Mouse (Mus musculus) intestine, embryonic 16.5 days (tissue): ENCODE results near the gene Il12rb1. TPM values are rescaled to one million over a fixed set of nuclear protein-coding genes. Genes with fewer than 3 reads are reported as not detected.

Experiments
- ATAC-seq: fragments of 200-750 bp; cut with Nextera tagmentation; 2 replicates; pipeline ENCODE4 v1.8.0; 2017; ENCODE audit warnings: moderate TSS enrichment, moderate library complexity
- H3K27ac ChIP-seq: fragments of 300-500 bp; sonication (generic); 2 replicates; pipeline ENCODE4 v1.5.1; 2014; ENCODE audit warnings: mild to moderate bottlenecking, low read length
- H3K27me3 ChIP-seq: fragments of 300-500 bp; sonication (generic); replicated peaks from 2 replicates; pipeline ENCODE4 v1.6.1; 2014; ENCODE audit warnings: low read length, control low read depth, mixed read lengths; ENCODE audit not compliant: control insufficient read depth, insufficient read depth
- H3K36me3 ChIP-seq: fragments of 300-500 bp; sonication (generic); 2 replicates; pipeline ENCODE4 v1.6.1; 2014; ENCODE audit warnings: low read length, control low read depth; ENCODE audit not compliant: control insufficient read depth, insufficient read depth
- H3K4me1 ChIP-seq: fragments of 300-500 bp; sonication (generic); 2 replicates; pipeline ENCODE4 v1.6.1; 2014; ENCODE audit warnings: low read length, control low read depth, mixed read lengths; ENCODE audit not compliant: control insufficient read depth, insufficient read depth
- H3K4me2 ChIP-seq: fragments of 300-500 bp; sonication (generic); 2 replicates; pipeline ENCODE4 v1.6.1; 2014; ENCODE audit warnings: low read depth, low read length, control low read depth
- H3K4me3 ChIP-seq: fragments of 300-500 bp; sonication (generic); 2 replicates; pipeline ENCODE4 v1.5.1; 2014; ENCODE audit warnings: mild to moderate bottlenecking, low read length
- H3K9ac ChIP-seq: fragments of 300-500 bp; sonication (generic); 2 replicates; pipeline ENCODE4 v1.6.1; 2014; ENCODE audit warnings: low read depth, low read length
- H3K9me3 ChIP-seq: fragments of 300-500 bp; sonication (generic); 2 replicates; pipeline ENCODE4 v1.6.1; 2016; ENCODE audit warnings: low read length, control low read depth; ENCODE audit not compliant: control insufficient read depth
- WGBS: fragments of 180-500 bp; shearing (Covaris S2); extraction: QIAGEN DNeasy Blood & Tissue Kit; methylation state at CpG from one replicate; pipeline ENCODE4 v1.1.7; 2014; 5-methylcytosine and 5-hydroxymethylcytosine counted together
- polyA plus RNA-seq: library from polyadenylated mRNA; unstranded; fragments of >200 nt; fragmentation: Nextera tagmentation; extraction: Ambion mirVana; gene quantifications from 2 replicates; pipeline ENCODE4 v1.2.1, GENCODE M21; 2015

The Il12rb1 gene
- polyA plus RNA-seq, 1 experiment from 2014 or later, result 0.34 TPM

DNA sequence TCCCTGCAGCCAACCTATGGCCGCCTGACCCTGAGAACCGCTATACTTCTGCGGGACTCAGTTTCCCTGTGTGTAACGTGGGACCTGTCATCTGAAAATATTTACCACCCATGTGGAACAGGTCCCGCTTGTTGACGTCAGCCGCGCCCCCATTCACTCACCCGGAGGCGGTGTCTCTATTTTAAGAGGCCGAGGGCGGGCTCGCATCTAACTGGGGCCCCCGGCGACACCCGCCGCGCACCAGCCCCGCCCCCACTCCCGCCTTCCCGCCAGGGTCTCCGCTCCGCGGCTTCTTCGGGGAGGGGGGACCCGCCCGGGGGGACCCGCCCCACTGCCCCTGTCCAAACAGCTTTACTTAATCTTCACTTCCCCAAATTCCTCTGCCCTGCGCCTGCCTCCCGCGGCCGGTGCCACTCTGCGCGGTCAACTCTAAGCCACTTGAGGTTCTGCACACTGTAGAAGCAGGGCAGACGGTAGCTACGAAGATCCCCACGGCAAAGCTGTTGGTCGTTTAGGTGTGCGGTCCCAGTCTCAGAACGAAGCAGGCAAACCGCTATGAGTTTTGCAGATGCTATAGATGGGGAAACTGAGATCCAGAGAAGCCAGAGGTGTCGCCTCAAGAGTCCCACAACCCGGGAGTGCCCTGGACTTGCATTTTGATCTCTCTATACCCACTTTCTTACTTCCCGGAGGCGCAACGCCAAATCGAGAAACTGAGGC lies 4.3 kb upstream of the Il12rb1 start:
- Histone ChIP-seq H3K36me3 (no peaks in the 10 kb centered on the region), H3K4me2 (peak overlapping the region; percentile 95), H3K27ac (0 out of 2 replicates have a peak overlapping the region, but pooled peaks have one; percentile 23), H3K27me3 (peaks cover 7% of the 10 kb centered on the region), H3K9ac (peak overlapping the region; percentile 65), H3K4me1 (peaks cover 18% of the 10 kb centered on the region), H3K4me3 (peak overlapping the region; percentile 60), H3K9me3 (no peaks in the 10 kb centered on the region)
- 1% methylated on average over 47 of the region's 47 CpGs for WGBS
- ATAC-seq, result no peak

GRCm38 (mm10) chr8:70804481-70805206 lies 3.6 kb upstream of the Il12rb1 start, which contains the start of gene Mast3:
Mast3 (minus strand) TSS chr8:70805054.
- Histone ChIP-seq H3K9me3 (no peaks in the 10 kb centered on the region), H3K4me3 (peak within 1 kb of the TSS; percentile 60), H3K4me2 (peak within 1 kb of the TSS; percentile 95), H3K27me3 (peaks cover 7% of the 10 kb centered on the region), H3K36me3 (no peaks in the 10 kb centered on the region), H3K9ac (peak within 1 kb of the TSS; percentile 65), H3K4me1 (peaks cover 18% of the 10 kb centered on the region), H3K27ac (peak within 1 kb of the TSS; percentile 23; the same call in 1 of the 2 replicates)
- peak; percentile 91 for ATAC-seq
- WGBS, result 1% methylated on average over 43 of the region's 45 CpGs

GRCm38 (mm10) chr8:70806541-70806940 lies 1.7 kb upstream of the Il12rb1 start:
- Histone ChIP-seq H3K4me3 (no peak overlapping the region), H3K4me2 (no peak overlapping the region), H3K27ac (0 out of 2 replicates have a peak overlapping the region, but pooled peaks have one; percentile 6), H3K36me3 (no peaks in the 10 kb centered on the region), H3K9me3 (no peaks in the 10 kb centered on the region), H3K27me3 (peaks cover 7% of the 10 kb centered on the region), H3K4me1 (peaks cover 22% of the 10 kb centered on the region), H3K9ac (no peak overlapping the region)
- ATAC-seq, result no peak
- WGBS, result 79% methylated on average over 4 of the region's 4 CpGs

DNA sequence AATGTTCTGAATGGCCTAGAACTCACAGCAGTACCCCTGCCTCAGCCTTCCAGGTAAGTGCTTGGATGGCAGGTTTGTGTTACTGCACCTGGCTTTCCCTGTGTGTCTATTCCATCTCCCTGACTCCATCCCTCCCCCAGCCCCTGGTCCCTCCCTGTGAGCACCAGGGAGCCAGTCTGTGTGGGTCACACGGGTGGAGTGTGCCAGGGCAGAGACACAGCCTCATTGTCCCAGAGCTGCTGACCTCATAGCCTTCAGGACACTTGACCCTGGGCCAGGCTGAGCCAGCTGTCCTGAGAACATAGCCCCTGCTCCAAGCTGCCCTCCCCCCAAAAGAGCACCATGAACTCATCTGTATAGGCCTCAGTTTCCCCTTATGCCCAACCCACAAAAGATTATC lies 945 bp upstream of the Il12rb1 start:
- peaks cover 22% of the 10 kb centered on the region for H3K4me1 ChIP-seq
- ATAC-seq, result no peak
- H3K4me2 ChIP-seq, result no peak overlapping the region
- 71% methylated on average over 1 of the region's 1 CpGs for WGBS
- H3K36me3 ChIP-seq, result no peaks in the 10 kb centered on the region
- H3K4me3 ChIP-seq, result no peak overlapping the region
- H3K9me3 ChIP-seq, result no peaks in the 10 kb centered on the region
- peaks cover 7% of the 10 kb centered on the region for H3K27me3 ChIP-seq
- no peak overlapping the region for H3K27ac ChIP-seq
- H3K9ac ChIP-seq, result no peak overlapping the region

DNA sequence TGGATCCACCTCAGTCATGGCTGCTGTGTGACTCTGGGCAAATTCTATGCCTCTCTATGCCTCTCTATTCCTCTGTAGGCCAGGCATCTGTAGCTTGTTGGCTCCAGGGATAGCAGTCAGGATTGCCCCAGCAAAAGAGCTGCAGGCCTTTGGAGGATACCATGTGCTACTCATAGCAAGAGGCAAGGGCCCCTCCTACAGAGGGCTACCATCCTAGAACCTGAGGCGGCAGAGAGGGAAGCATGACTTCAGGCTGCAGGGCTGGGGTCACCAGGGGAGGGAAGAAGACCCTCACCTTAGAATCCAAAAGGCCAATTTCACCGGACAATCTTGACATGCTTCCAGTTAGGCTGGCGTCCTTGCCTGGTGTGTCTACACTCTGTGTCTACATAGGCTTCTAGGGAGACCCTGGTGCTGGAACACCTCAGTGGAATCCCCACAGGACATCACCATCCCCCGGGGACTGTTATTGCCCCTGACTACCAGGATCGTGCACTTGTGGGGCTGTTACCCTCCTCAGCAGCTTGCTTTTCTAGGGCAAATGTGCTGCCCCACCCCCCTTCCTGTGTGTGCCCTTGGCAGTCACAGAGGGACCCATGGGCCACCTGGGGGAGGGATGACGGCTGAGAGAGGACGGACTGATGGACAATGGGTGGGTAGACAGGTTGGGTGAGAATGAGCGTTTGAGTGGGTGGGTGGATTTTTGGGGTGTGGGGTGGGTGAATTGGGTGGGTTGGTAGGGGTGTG lies 879 bp downstream of the Il12rb1 start:
- Histone ChIP-seq H3K9me3 (no peaks in the 10 kb centered on the region), H3K27me3 (peaks cover 2% of the 10 kb centered on the region), H3K9ac (peak overlapping the region; percentile 33; the same call in 1 of the 2 replicates), H3K4me1 (peaks cover 11% of the 10 kb centered on the region; the same call in 1 of the 2 replicates), H3K27ac (no peak overlapping the region), H3K4me3 (no peak overlapping the region), H3K36me3 (no peaks in the 10 kb centered on the region), H3K4me2 (no peak overlapping the region)
- WGBS, result 72% methylated on average over 8 of the region's 8 CpGs
- no peak for ATAC-seq

DNA sequence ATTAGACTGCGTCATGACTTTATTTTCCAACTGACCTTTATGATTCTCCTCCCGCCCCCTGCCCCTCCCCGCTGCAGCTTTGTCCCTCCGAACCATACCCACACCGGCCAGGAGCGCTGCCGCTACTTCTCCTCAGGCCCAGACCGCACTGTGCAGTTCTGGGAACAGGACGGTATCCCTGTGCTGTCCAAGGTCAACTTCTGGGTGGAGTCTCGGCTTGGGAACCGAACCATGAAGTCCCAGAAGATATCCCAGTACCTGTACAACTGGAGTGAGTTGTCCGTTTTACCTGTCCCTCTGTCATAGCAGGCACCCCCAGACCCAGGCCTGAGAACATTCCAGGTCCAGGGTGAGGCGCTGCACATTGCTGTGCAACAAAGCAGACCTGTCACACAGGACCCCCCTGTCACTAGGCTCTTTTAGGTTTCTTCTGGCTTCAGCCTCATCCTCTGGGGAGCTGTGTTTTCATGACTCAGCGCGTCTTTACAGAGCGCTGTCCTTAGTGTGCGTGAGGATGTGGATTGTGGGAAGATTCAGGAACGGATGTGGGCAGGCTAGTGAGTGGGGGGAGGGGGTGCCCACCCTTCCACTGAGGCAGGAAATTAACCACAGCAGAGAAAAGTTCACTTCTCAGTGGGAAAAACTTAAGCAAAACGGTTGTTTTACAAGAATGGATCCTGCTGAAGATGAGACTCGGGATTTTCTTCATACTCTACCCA lies 2.9 kb downstream of the Il12rb1 start:
- Histone ChIP-seq H3K27me3 (0 out of 2 replicates have a peak, but pooled peaks cover 3% of the 10 kb centered on the region), H3K4me1 (0 out of 2 replicates have a peak, but pooled peaks cover 3% of the 10 kb centered on the region), H3K9ac (0 out of 2 replicates have a peak overlapping the region, but pooled peaks have one; percentile 16), H3K4me3 (no peak overlapping the region), H3K27ac (no peak overlapping the region), H3K4me2 (no peak overlapping the region), H3K36me3 (no peaks in the 10 kb centered on the region), H3K9me3 (no peaks in the 10 kb centered on the region)
- 70% methylated on average over 20 of the region's 20 CpGs for WGBS
- no peak for ATAC-seq

DNA sequence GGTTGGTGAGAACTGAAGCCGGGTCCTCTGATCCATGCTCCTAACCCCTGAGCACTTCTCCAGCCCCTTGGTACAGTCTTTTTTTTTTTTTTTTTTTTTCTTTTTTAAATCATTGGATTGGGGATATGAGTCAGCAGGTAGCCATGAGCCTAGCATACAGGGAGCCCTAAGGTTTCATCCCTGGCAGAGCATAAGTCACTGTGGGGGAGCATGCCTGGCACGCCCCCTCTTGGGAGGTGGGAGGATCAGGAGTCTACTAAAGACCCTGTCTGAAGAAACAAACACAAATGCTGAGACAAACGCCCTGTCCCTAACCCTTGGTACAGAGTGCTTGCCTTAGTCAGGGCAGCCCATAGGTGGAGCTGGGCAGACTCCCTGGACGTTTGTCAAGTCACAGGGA lies 3.8 kb downstream of the Il12rb1 start:
- Histone ChIP-seq H3K4me2 (no peak overlapping the region), H3K4me3 (no peak overlapping the region), H3K27ac (no peak overlapping the region), H3K4me1 (peaks cover 4% of the 10 kb centered on the region; the same call in 1 of the 2 replicates), H3K9ac (no peak overlapping the region), H3K36me3 (no peaks in the 10 kb centered on the region), H3K9me3 (no peaks in the 10 kb centered on the region), H3K27me3 (peaks cover 11% of the 10 kb centered on the region)
- ATAC-seq, result no peak
- 57% methylated on average over 4 of the region's 4 CpGs for WGBS

DNA sequence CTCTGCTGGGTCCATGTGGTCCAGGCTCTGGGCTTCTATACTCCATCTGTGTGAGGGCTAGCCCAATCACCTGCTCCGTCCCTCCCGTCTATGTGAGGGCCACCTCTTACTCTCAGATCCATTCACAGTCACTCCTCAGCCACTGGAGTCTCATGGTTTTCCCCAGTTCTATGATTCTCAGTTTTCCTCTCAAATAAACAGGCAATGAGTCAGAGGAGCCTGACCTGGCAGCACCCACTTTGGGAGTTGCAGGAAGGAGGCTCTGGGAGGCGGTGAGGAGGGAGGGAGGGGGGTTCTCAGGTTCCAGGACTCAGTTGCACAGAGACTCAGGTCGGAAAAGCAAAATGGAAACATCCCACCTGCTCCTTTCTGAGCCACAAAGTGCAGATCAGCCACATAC lies 4.6 kb downstream of the Il12rb1 start:
- peaks cover 7% of the 10 kb centered on the region; the same call in 1 of the 2 replicates for H3K4me1 ChIP-seq
- WGBS, result 54% methylated on average over 4 of the region's 4 CpGs
- no peak overlapping the region for H3K9ac ChIP-seq
- no peak for ATAC-seq
- H3K4me3 ChIP-seq, result no peak overlapping the region
- H3K4me2 ChIP-seq, result no peak overlapping the region
- H3K27me3 ChIP-seq, result peaks cover 14% of the 10 kb centered on the region
- H3K36me3 ChIP-seq, result no peaks in the 10 kb centered on the region
- H3K27ac ChIP-seq, result no peak overlapping the region
- H3K9me3 ChIP-seq, result no peaks in the 10 kb centered on the region
